Mouse (Mus musculus) adrenal gland, postnatal 4 days (tissue): ENCODE measurements around the gene Fcer1g. TPM values are rescaled to one million over a fixed set of nuclear protein-coding genes. Genes with fewer than 3 reads are reported as not detected.

Source experiments
- DNase-seq, 2 experiments: peaks; one replicate each; pipeline ENCODE4 v3.0.0; 2021 to 2022; ENCODE audit warnings: low spot score in 2 of 2, mixed read lengths in 2 of 2
- long read RNA-seq, 2 experiments: library from polyadenylated mRNA; stranded (forward); transcript quantifications; one replicate each; pipeline ENCODE4 v2.0.0; 2021
- total RNA-seq, 2 experiments: library from RNA; stranded (reverse); gene quantifications; 2 replicates each; pipeline ENCODE4 v1.2.3; 2021

Fcer1g gene
- 10 to 100 TPM; 22.4 to 23.2 TPM for total RNA-seq
- long read RNA-seq, experiment 1, transcript Fcer1g-201 (5 exons, 674 nt), result major isoform, 20 of 24 reads
- long read RNA-seq, experiment 1, partial matches to known transcripts, result 1 of 24 reads
- long read RNA-seq, experiment 1, other reads (novel, unspliced or antisense), result 3 of 24 reads
- long read RNA-seq, experiment 2, partial matches to known transcripts, result 0 of 6 reads
- long read RNA-seq, experiment 2, other reads (novel, unspliced or antisense), result 2 of 6 reads

DNA sequence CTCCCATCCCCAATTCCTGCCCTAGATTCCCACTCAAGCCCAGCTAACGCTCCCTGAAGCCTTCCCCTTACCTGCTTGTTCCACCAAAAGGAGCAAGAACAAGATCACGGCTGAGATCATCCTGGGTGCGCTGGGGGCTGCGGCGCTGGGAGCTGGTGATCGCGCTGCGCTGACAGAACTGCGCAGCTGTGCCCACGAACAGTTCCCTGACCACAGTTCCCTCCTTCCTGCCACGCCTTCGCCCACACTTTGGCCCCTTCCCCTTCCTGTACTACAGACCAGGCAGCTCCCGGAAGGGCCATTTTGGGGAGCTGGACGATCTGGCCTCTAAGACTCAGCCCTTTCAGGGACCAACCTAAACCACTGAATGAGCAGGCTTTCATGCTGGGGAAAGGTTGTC, at the start of gene Fcer1g:
Gene Fcer1g (minus strand): TSS at position 240 of the 400 bp plus-strand sequence.
- DNase-seq, result no peak

DNA sequence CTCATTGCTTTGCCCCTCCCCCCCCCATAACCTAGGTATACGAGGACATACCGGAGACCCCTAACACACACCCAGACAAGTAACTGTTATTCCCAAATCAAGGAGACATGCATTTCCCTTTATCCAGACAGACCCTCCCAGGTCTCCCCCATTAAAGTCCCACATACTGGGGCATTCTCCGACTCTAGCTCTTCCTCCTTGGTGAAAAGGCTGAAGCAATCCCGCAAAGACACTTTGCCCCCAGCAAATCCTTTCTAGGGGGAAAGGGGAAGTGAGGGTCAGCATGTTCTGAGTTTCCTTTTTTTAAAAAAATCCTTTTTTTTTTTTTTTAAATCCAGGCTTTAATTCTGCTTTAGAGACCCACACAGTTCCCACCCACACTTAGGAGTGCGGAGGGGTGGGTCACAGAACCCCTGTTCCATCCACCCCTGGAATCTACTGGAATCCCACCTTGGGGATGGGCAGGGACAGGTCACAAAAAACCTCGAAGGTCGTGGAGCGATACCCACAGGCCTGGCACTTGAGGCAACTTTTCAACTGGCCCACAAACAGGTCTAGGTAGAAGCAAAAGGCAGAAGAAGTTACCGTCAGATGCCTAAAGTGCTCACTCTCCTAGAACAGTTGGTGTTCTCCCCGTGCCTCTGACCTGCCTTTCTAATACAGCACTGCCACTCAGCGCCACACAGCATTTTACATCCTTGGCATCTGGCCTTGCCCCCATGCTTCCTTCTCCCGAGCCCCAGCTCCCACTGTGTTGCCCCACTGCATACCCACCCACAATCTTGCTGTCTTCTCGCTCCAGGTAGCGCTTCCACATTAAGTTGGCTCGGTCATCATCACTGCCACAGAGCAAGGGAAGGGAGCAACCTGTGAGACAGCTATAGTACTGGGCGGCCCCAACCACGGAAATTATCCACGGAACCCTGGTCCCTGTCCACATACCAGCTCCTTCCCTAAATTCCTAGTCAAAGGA, 49.3 kb upstream of the Fcer1g start:
- DNase-seq, result no peak

DNA sequence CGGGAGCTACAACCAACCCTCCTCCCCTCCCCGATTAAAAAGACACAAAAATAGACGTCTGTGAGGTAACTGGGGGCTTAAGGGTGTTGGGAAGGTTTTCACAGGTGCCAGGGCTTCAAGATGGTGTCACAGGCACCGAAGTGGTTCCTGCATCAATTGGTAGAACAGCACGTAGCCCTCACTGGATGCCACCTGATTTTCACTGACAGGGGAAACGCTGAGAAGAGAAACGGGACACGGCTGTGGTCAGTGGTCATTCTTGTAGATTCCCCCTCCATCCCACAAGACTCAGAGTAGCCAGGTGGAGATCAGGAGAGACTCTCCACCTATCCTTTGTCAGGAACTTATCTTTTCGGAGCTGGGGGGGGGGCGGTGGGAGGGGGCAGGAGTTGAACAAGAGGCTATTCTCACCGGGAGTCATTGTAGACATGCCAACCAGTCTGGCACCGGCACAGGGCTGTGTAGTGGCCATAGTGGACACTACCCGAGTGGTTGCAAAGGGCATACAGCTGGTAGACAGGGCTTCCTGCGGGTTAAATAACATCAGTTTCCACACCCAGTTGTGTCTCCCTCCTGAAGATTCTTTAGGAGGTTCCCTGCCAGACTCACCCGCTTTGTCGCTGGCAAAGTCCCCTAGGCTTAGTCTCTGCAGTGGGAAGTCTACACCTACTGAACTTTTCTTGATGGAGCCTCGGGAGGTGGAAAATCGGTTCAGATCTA, 48.1 kb upstream of the Fcer1g start:
- DNase-seq, result no peak

DNA sequence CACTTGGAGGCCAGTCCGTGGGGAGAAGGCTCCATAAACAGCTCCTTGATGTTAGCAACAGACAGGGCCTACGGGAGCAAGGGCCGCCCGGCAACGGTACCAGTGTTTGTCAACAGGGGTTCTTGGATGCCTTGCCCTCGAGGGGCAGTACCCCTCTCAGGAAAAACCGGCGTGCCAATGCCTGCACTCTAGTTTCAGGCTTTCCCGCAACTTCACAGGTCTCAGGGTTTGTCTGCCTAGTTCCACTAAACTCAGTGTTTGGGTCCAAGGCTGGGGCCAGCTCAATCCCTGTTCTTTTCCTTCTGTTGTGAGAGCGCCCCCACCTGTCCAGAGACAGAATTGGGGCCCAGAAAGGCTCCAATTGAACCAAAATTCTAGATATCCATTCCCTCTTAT, 47.4 kb upstream of the Fcer1g start:
- DNase-seq, result peak; percentile 59 to 71

DNA sequence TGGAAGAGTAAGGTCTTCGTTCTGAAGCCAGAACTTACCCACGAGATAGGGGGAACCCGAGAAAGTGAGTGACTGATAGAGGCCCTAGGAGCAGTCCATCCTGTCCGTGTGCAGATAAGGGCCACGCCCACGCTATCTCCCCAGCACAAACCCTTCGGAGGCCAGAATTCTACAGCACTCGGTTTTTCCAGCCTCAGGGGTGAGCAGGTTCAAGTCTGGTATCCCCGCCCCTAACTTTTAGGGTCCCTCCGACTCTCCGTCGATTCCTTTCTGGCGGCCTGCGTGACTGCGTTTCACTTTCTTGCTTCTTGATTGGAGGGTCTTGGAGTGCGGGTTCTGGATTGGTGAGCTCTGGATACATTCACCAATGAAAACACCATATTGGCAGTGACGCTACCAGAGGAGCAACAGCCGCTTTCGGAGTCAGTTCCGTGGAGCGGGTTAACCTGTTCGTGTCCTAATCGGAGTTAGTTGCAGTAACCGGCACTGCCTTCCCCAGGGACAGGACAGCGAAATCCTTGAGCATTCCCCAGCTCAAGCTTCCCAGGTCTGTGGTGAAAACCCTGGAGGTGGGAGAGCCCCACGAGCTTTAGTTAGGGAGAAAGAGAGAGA, 46.9 kb upstream of the Fcer1g start, which contains the start of gene Ppox:
Gene Ppox (minus strand): TSS at position 271 of the 612 bp plus-strand sequence.
- peak; percentile 41 to 82 for DNase-seq

DNA sequence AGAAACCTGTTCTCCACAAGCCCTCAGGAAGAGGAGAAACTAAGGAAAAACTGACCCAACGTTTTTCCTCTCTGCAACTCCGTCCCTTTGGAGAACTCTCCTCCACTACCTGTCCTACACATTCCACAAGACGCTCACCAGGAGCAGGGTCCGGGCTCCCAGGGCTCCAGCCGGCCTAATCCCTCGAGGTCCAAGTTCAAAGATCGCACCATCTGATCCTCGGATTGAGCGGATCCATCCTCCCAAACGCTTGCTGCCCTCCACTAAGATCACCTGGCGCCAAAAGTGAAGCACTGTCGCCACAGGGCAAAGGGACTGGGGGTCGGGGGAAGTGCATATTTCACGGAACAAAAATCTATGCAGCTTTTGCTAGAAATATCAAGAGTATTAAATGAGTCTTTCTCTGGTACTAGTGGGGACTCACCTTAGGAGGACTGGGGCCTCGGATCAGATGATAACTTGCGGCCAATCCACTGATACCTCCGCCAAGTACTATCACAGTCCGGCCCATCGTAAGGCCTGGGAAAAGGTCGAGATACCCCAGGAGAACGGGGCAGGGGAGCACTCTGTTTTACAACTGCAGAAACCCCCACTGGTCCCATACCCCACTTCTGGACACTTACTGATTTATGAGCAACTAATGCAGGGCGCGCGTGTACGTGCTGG, 46.2 kb upstream of the Fcer1g start:
- DNase-seq, result no peak

DNA sequence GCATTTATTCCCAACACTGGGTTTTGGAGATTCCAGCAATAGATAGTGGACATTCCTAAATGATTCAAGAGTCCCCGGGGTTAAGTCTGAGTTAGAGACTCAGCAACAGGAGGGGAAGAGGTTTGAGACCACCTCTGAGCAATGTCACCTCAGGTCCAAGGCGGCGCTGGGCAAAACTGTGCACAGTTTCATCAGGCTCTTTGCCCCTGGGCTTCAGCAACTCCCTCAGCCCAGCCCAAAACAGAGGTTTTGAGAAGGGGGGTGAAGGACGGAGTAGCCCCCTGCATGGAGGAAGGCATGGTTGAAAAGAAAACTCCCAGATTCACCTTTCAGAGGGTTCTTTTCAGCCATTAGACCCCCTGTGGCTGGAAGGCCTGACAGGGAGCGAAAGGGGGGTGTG, 45.6 kb upstream of the Fcer1g start:
- DNase-seq, result no peak

DNA sequence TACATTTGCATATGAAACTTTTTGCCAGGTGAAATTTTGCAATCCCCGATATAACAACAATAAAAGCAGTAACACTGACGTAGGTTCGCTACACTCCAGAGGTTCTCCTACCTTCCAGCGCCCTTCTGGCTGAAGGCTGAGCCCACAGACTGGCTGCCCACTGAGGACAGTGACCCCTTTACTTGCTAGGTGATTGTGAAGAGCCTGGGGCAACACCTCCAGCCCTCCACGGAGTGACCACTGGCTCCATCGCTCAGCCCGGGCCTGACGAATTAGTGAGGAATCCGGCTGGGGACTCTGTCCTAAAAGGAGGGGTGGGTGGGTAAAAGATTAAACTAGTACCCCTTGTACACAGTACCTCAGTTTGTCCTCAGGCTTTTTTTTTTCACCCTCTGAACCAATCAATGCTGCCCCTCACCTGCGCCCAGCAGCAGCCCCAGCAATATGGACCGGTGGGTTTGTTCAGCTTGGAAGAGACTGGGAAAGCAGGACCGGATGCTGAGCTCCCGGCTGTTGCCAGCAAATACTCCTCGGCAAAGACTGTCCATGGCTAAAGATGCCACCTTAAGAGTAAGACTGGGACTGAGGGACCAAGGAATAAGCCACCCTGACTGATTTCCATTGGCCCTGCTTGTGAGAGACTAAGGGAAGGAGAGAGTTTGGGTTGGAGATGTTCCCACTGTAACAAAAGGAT, 45.0 kb upstream of the Fcer1g start:
- no peak for DNase-seq

DNA sequence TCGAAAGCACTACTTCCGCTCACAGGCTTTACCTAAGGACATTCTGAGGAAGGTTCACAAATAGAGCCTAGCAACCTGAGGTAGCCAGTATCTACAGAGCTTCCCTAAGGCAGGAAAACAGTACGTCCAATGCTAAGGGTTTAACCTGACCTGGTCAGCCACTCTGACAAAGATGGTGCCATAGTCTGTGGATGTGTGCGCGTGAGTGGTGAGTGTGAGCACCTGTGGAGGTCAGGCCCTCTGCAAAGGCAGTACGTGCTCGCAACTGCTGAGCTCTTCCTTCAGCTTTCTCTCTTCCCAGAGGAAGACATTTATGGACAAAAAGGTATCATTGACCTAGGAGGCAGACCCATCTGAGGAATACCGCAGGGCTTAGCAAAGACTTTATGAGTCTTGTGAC, 44.3 kb upstream of the Fcer1g start:
- no peak for DNase-seq

DNA sequence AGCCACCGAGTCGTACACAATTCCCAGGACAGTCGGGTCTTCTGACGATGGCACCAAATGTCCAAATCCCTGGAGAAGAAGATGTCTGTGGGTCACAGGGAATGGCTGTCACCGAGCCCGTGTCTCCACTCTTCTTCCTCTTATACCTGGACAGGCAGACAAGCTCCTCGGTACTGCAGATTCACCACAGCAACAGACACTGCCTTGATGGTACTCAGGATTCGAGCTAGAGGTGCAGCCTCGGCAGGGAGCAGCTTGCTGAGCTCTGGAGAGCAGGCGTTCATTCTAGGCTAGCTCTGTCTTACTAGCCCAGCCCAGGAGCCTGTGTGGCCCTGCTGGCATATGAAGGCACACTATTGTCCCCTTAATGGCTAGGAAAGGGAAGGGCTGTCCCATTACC, 43.6 kb upstream of the Fcer1g start:
- DNase-seq, result no peak

DNA sequence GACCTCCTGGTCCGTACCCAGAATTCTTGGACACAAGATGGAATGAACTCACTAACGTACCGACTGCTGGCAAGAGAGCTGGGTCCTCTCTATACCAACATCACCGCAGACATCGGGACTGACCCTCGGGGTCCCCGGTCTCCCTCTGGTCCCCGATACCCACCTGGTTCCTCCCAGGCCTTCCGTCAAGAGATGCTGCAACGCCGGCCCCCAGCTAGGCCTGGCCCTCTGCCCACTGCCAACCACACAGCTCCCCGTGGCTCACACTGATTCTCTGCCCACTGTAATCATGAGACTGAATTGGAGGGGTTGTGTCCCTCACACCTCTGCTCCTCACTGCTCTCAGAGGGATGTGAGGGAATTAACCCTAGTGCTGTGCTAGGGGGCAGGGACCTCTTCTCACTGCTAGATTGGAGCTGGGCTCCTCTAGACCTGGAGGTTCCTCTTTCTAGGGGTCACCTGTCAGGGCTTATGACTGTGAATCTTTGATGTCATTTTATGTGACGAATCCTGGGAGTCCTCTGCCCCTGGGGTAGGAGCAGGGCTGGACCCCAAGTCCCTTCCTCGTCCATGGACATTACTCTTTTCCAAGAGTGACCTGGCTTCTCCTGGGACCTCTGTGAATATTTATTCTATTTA, 42.1 kb upstream of the Fcer1g start:
- no peak for DNase-seq

DNA sequence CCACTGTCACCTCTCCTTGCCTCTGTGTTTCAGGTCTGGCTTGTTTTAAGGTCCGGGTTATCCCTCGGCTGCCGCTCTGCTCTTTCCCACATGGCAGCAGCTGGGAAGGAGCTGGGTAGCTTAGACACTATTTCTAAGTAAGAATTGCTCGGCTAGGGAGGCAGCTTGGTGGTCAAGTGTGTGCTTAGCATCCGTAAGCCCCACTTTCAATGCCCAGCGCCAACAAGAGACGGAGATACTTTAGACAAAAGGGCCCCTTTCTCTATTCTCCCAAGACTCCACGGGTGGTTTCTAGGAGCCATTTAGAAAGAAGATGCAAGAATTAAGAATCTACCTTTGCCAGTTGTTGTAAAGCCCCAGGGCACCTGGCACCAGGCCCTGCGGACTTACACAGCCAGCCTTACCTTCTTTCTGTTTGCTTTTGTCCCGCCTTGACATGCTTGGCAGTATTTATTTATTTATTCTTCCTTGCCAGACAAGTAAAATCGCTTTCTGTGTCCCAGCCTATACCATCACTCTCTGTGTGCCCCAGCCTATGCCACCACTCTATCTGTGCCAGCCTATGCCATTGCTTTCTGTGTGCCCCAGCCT, 41.1 kb upstream of the Fcer1g start:
- DNase-seq, result no peak

DNA sequence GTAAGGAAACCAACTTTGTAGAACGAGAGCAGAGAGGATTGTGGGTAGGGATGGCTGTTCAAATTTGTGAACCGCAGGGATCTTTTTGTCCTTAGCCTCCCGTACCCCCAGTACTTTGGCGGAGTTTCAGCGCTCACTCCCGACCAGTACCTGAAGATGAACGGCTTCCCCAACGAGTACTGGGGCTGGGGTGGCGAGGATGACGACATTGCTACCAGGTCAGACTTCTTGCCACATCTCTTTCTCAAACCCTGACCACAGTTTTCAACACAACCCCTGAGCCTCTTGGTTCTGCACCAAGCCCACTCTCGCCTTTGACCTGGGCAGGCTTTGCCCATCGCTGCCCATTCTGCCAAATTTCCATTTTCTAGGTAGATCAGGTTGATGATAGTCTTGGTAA, 40.0 kb upstream of the Fcer1g start:
- DNase-seq, result no peak

DNA sequence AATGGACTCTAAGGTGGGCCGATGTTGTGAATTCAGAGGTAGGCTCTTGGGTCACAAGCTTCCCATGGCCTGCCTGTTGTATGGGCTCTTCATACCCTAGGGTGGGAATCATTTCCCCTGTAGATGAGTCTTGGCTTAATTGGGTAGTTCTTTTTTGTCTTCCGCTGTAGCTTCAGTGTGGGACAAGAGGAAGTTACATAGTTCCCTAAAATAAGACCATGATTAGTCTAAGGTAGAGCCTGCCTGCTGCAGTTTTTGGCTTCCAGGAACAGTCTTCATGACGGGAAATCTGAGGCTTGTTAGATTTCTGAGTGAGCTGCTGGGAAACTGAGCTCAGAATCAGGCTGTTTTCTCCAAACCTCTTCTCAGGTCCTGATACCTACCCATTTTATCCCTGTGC, 37.9 kb upstream of the Fcer1g start:
- DNase-seq, result no peak

DNA sequence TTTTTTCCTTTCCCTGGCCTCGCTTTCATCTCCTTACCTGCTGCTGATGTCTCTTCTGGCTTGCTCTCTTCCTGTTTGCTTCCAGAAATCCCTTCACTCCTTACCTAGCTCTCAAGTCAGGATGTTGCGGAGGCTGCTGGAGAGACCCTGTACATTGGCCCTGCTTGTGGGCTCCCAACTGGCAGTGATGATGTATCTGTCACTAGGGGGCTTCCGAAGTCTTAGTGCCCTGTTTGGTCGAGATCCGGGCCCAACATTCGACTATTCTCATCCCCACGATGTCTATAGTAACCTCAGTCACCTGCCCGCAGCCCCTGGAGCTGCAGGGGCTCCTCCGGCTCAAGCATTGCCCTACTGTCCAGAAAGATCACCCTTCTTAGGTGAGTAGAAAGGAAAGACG, 37.5 kb upstream of the Fcer1g start:
- DNase-seq, result no peak

DNA sequence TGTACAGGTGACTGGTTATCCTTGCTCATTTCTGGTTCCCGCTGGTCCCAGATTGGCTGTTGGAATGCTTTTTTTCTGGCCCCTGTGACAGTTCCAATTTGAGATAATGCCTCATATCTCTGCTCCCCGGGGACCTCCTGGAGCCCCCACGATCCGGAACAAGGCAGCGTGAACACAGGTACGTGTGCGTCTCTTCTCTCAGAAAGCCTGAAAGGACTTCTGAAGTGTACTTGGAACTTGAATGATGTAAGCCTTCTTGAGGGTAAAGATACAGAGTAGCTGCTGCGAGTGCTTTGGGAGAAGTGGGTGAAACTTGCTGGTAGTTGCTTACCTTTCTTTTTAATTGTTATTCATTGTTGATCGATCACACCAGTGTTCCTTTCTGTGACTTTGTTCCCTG, 37.0 kb upstream of the Fcer1g start:
- no peak for DNase-seq

DNA sequence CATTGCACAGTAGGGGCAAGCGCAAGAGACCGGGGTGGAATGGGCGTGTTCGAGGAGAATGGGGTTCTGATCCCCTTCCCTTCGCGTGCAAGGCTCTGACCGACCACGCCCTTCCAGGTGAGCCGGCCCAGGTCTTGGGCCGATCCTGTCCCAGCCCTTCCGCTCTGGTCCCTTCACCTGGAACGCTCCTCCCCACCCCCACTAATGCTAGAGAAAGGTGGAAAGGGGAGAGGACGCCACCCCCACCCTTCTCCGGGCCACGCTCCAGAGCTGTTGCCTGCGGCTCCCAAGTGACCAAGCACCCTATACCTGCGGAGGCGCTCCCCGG, 36.4 kb upstream of the Fcer1g start:
- DNase-seq, result no peak

DNA sequence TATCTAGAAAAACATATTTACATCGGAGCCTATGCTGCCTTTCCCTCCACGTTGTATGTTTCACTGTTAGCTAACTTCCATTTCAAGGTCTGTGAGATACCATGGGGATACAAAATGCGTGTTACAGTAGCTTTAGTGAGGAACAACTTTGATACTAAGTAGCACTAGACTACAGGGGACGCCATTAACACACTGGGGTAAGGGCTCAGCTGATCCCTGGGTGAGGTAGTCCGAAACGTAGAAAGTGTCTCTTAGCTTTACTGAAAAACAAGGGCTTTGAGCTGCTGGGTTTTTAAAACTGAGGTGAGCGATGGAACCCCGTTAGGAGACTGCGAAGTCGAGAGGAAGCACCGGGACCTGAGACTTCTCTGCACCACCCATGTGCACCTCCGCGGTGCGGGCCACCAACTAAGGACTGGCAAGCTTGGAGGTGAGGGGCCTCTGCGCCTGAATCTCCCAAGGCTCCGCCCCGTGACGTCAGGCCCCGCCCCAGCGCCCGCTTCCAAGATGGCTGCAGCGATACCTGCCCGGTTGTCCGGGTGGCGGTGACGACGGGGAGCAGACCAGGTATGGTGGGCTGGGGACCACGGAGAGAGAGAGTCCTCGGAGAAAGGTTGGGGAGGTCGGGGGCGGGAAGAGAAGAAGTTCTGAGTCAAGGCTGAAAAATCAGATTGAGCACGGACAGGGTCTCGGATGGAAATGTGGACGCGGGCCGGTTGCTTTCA, 35.8 kb upstream of the Fcer1g start, which contains the start of gene B4galt3:
Gene B4galt3 (plus strand): TSS at position 481 of the 725 bp plus-strand sequence.
- DNase-seq, result peak; percentile 90 to 91

DNA sequence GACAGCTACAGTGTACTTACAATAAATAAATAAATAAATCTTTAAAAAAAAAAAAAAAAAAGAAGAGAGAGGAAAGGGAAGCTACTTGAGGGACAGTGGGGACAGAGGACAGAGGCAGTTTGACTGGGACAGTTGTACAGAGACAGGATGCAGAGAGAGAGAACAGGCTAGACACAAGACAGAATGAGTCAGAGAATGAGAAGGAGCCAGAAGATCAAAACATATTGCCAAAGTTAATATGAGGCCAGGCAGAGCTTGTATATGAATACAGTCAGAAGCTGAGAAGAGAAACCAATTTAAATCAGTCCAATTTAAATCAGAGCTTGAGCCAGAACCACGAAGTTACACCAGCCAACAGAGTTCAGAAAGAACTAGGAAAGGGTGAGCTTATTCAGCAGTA, 34.2 kb upstream of the Fcer1g start:
- DNase-seq, result no peak
